Mouse (Mus musculus) retina, postnatal 7 days (tissue): Measurements from ENCODE around the gene Olfr221.

Experiments used
- DNase-seq: peaks from one replicate; pipeline ENCODE4 v3.0.0-alpha.2; 2012; ENCODE audit warnings: low read depth, low spot score

Olfr221 gene

GRCm38 (mm10) chr14:52019590-52020340, 22.5 kb downstream of the Olfr221 start:
- DNase-seq, result peak; percentile 96

- no peak for DNase-seq
Observed at GRCm38 (mm10) chr14:52019051-52019589, 23.1 kb downstream of the Olfr221 start.

GRCm38 (mm10) chr14:52018248-52019050, 23.8 kb downstream of the Olfr221 start:
- no peak for DNase-seq

- DNase-seq, result no peak
Observed at GRCm38 (mm10) chr14:52017662-52018061, 24.6 kb downstream of the Olfr221 start.

- no peak for DNase-seq
Observed at GRCm38 (mm10) chr14:52016625-52017405, 25.4 kb downstream of the Olfr221 start.

- no peak for DNase-seq
Observed at GRCm38 (mm10) chr14:52015445-52016100, 26.7 kb downstream of the Olfr221 start, which contains the start of gene Tmem253. TSS of gene Tmem253 (plus strand) at chr14:52015658.

- DNase-seq, result no peak
Observed at GRCm38 (mm10) chr14:52014761-52015311, 27.4 kb downstream of the Olfr221 start.

- DNase-seq, result no peak
Observed at GRCm38 (mm10) chr14:52014271-52014760, 27.9 kb downstream of the Olfr221 start.

DNA sequence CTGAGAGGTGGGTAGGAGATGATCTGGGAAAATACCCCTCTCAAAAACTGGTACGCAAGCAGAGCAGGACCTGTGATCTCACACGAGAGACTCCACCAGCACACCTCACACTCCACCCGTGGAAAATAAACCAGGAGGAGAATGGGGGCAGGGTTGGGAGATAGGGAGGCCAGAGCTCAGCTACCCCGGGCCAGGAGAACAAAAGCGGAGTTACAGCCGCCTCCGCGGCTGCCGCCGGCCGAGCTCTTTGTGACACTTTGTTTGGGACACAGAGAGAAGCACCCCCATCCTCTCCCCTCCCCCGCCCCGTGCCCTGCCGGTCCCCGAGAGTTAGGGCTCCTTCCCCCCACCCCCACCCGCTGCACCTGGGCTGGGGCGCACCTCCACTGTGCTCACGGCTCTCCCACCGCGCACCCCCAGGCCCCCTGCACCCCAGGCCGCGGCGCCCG, 28.5 kb downstream of the Olfr221 start:
- no peak for DNase-seq

- no peak for DNase-seq
Observed at GRCm38 (mm10) chr14:52013021-52013610, 29.1 kb downstream of the Olfr221 start.

- no peak for DNase-seq
Observed at GRCm38 (mm10) chr14:52012553-52012952, 29.7 kb downstream of the Olfr221 start.

DNA sequence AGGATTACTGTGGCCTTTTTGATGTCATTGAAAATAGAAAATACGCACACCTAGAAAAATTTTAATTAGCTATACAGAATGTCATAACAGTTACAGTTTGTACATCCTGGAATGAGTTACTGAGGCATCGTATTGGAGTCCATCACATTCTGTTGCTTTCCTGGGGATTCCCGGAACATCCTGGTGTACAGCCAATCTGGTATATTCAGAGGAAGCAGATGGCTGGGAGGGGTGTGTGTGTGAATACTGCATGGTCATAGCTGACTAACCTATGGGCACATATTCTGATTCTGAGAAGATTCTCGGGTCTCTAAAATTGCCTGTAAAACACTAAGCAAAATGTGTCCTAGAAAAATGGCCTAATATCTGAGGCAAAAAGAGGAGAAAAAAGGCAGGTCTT, 30.2 kb downstream of the Olfr221 start:
- no peak for DNase-seq

- DNase-seq, result no peak
Observed at GRCm38 (mm10) chr14:52011683-52012082, 30.6 kb downstream of the Olfr221 start.

- peak; percentile 73 for DNase-seq
Observed at GRCm38 (mm10) chr14:52010446-52011111, 31.7 kb downstream of the Olfr221 start.

- no peak for DNase-seq
Observed at GRCm38 (mm10) chr14:52009841-52010240, 32.4 kb downstream of the Olfr221 start.

GRCm38 (mm10) chr14:52009361-52009760, 32.9 kb downstream of the Olfr221 start:
- DNase-seq, result no peak

GRCm38 (mm10) chr14:52008321-52009203, 33.7 kb downstream of the Olfr221 start:
- peak; percentile 83 for DNase-seq

DNA sequence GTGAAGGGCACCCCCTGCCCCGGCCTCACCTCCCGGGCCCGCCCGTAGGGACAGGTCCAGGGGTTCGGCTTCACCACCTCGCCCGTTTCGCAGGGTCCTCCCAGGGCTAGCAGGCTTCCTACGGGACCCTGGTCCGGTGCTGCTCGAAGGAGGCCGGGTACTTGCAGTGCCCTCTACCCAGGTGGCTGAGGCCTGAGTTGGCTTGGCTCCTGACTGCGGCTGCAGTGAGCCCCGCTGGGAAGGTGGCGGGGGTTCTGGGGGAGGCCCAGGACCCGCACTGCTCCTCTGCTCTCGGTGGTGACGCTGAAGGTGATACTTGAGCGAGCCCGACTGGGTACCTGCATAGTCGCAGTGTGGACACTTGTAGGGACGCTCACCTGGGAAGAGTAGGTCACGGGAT, 35.5 kb downstream of the Olfr221 start:
- DNase-seq, result no peak

DNA sequence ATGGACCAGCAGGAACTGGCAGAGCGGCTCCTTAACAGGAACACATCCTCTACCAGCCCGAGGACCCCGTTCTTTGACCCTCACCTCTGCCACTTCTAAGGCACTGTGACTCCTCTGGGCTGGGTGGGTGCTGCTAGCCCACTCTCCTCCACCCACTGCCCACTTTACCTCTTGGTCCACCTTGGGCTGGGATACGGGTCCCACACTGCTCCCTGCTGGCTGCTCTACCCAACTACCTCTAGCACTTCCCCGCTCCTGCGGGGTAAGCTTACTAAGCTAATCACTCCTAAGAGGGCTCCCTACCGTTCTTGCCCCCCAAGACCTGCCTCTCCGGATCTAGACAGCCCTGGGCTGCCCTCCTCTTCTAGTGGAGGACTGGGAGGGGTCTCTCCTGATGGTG, 36.0 kb downstream of the Olfr221 start:
- no peak for DNase-seq
